Mouse (Mus musculus) lung, embryonic 15.5 days (tissue): Measurements from ENCODE around the gene Orai2. TPM values are rescaled to one million over a fixed set of nuclear protein-coding genes. Genes with fewer than 3 reads are reported as not detected.
A peak's percentile ranks its signal among the peaks of the same experiment; 100 is the strongest.
"Not testable (repeated sequence)": the region's sequence is repeated elsewhere in the genome, so short reads cannot be mapped to it uniquely, and the experiment has no call there.

Experiments
- ATAC-seq: fragments of 200-750 bp; cut with Nextera tagmentation; 2 replicates; pipeline ENCODE4 v1.8.0; 2017; ENCODE audit warnings: moderate number of reproducible peaks, borderline replicate concordance; ENCODE audit not compliant: low FRiP score, low TSS enrichment; ENCODE audit errors: extremely low read depth
- H3K27ac ChIP-seq: fragments of 300-500 bp; sonication (generic); 2 replicates; pipeline ENCODE4 v1.5.1; 2015; ENCODE audit warnings: moderate library complexity, mild to moderate bottlenecking, inconsistent platforms
- H3K27me3 ChIP-seq: fragments of 300-500 bp; sonication (generic); 2 replicates; pipeline ENCODE4 v1.6.1; 2015; ENCODE audit warnings: inconsistent platforms
- H3K36me3 ChIP-seq: fragments of 300-500 bp; sonication (generic); 2 replicates; pipeline ENCODE4 v1.6.1; 2015; ENCODE audit warnings: inconsistent platforms
- H3K4me1 ChIP-seq: fragments of 300-500 bp; sonication (generic); 2 replicates; pipeline ENCODE4 v1.6.1; 2015; ENCODE audit warnings: inconsistent platforms
- H3K4me2 ChIP-seq: fragments of 300-500 bp; sonication (generic); 2 replicates; pipeline ENCODE4 v1.6.1; 2015; ENCODE audit warnings: inconsistent platforms, mild to moderate bottlenecking, moderate library complexity
- H3K4me3 ChIP-seq: fragments of 300-500 bp; sonication (generic); 2 replicates; pipeline ENCODE4 v1.5.1; 2015; ENCODE audit warnings: mild to moderate bottlenecking, inconsistent platforms
- H3K9ac ChIP-seq: fragments of 300-500 bp; sonication (generic); 2 replicates; pipeline ENCODE4 v1.6.1; 2015; ENCODE audit warnings: inconsistent platforms
- H3K9me3 ChIP-seq: fragments of 300-500 bp; sonication (generic); 2 replicates; pipeline ENCODE4 v1.6.1; 2016; ENCODE audit warnings: inconsistent platforms
- WGBS: fragments of 180-500 bp; shearing (Covaris S2); methylation state at CpG from one replicate; pipeline ENCODE4 v1.1.7; 2015; 5-methylcytosine and 5-hydroxymethylcytosine counted together
- polyA plus RNA-seq: library from polyadenylated mRNA; unstranded; fragments of >200 nt; fragmentation: Nextera tagmentation; extraction: Ambion mirVana; gene quantifications from 2 replicates; pipeline ENCODE4 v1.2.1, GENCODE M21; 2015

The Orai2 gene
- 7.7 and 8.3 TPM in 2 replicates for polyA plus RNA-seq

DNA sequence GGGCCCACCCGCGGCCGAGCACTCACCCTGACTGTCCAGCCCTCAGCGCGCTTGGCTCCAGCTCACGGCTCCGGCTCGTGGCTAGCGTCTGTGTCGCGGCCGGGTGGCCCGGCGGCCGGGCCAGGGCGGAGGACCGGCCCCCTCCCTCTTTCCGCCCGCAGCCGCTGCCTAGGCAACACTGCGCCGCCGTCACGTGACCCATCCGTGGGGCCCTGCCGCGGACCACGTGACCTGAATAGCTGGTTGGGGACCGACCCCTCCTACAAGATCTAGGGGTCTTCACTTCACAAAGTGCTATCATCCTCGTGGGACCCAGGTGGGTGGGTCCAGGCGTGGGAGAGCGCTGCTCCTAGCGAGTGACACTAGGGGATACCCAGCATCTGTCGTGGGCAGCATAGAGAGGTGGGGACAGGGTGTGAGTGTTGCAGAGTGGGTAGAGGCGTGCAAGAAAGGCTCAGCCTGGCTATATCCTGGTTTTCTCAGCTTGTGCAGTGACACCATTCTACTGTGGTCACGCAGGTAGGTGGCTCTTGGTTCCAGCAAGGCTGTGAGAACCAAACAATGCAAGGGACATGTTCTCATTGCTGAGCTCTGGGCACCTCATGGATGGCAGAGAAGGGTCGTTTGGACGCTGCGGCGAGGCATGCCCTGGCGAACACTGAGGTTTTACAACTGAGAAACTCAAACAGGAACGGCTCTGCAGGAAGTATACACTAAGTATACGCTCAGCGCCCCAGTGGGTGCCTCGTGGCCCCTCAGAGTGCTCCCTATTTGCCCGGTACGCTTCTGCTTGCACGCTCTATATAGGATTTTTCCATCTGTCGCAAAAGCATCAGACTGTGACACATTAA lies at the start of gene Orai2:
Gene Orai2, minus strand, starts transcription at position 202 of the 851 bp plus-strand sequence.
- peak; percentile 84 for ATAC-seq
- WGBS, result 3% methylated on average over 49 of the region's 49 CpGs
- Histone ChIP-seq H3K4me3 (peak within 1 kb of the TSS; percentile 60), H3K36me3 (peaks cover 4% of the 10 kb centered on the region; the same call in 1 of the 2 replicates), H3K4me1 (peaks cover 36% of the 10 kb centered on the region), H3K27ac (peak within 1 kb of the TSS; percentile 56), H3K9ac (peak within 1 kb of the TSS; percentile 62), H3K27me3 (no peaks in the 10 kb centered on the region), H3K9me3 (no peaks in the 10 kb centered on the region), H3K4me2 (peak within 1 kb of the TSS; percentile 97)

DNA sequence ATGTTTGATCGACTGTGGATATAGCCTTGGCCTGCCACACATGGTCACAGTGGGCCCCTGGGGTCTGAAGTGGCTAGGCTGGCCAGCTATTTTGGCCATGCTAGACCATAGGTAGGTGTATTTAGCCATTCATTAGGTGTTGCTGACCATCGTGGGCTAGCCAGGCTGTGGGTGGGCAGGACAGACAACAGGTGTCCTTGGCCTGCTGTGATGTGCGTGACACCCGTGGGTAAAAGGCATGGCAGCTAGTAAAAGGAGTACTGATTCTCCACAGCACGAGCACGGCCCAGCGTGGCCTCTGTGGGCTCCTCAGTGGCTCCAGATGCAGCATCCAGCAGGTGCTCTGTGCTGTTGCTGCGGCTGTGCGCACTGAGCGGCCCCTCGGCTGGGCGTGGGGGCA lies 48.1 kb upstream of the Orai2 start:
- no peak overlapping the region for H3K9ac ChIP-seq
- H3K4me1 ChIP-seq, result no peaks in the 10 kb centered on the region
- no peaks in the 10 kb centered on the region for H3K36me3 ChIP-seq
- H3K4me3 ChIP-seq, result no peak overlapping the region
- ATAC-seq, result peak; percentile 8; the same call in 1 of the 2 replicates
- H3K27ac ChIP-seq, result no peak overlapping the region
- no peaks in the 10 kb centered on the region for H3K9me3 ChIP-seq
- no peaks in the 10 kb centered on the region for H3K27me3 ChIP-seq
- no peak overlapping the region for H3K4me2 ChIP-seq
- WGBS, result 84% methylated on average over 12 of the region's 12 CpGs

DNA sequence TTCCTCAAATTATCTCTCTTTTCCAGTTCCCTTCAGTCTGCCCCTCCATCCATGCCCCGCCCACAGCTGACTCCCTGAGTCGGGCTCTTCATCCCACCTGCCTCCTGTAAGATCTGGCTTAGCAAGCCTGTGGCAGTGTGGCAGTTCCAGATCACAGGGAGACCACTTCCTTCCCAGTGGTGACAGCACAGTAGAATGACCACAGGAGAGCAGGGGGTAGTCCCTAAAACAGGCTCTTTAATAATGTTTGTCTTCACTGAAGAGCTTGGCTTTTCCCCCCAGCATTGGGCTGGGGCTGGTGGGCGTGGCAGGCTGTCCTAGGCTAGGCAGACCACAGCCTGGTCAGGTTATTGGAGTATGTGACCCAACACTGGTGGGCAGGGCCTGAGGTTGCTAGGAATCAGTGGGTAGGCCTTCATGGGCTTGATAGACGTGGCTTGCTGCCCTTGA lies 47.4 kb upstream of the Orai2 start:
- Histone ChIP-seq H3K4me3 (no peak overlapping the region), H3K4me2 (no peak overlapping the region), H3K27ac (no peak overlapping the region), H3K27me3 (no peaks in the 10 kb centered on the region), H3K9me3 (no peaks in the 10 kb centered on the region), H3K4me1 (no peaks in the 10 kb centered on the region), H3K36me3 (no peaks in the 10 kb centered on the region), H3K9ac (no peak overlapping the region)
- WGBS, result 66% methylated on average over 4 of the region's 4 CpGs
- no peak; the same call in 1 of the 2 replicates for ATAC-seq

DNA sequence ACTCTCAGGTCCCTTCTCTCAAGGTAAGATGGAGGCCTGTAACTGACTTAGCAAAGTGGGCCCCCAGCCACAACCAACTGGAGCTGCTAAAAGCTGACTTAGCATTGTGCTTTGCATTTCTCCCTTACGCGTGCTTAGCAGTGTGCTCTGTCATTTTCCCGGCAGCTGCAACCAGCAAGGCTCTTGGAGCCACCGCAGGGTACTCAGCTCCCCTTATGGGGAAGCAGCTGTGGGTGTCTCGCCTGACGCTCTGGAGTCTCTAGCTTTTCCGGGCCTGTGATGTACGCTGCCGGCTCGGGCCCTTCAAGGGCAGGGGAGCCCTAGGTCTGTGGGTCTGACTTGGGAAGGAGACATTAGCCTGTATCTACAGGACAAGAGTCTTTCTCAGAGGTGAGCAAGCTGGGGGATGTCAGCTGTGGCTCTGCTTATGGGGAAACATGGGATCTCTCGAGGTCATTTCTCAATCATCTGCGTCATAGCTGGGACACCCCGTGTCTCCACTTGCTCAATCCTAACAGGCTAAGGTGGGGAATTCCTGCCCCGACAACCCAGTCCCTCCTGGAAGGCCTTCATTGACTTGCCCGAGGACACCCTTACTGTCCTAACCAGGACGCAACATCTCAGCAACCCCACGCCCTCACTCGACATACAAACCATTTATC lies 46.6 kb upstream of the Orai2 start:
- no peak overlapping the region for H3K27ac ChIP-seq
- H3K4me3 ChIP-seq, result no peak overlapping the region

DNA sequence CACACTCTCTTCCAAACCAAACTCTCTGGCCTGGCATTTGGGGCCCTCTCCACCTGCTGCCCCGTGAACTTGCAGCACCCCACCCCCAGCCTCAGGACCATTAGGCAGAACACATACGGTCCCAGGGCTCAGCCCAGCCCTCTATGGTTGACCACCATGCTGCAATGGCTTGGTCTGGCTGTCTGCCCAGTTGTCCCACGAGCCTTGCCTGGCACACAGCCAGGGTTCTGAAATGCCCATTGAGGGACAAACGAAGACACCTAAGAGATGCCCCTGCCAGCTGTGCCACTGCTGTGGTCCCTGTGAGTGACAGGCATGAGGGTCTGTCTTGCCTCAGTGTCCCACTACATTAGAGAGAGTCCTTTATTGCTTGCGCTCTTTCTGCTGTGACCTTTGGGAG lies 45.4 kb upstream of the Orai2 start:
- no peak overlapping the region for H3K4me3 ChIP-seq
- H3K4me2 ChIP-seq, result no peak overlapping the region
- no peaks in the 10 kb centered on the region for H3K36me3 ChIP-seq
- no peak overlapping the region for H3K9ac ChIP-seq
- H3K4me1 ChIP-seq, result no peaks in the 10 kb centered on the region
- no peaks in the 10 kb centered on the region for H3K27me3 ChIP-seq
- no peaks in the 10 kb centered on the region for H3K9me3 ChIP-seq
- no peak for ATAC-seq
- no peak overlapping the region for H3K27ac ChIP-seq
- WGBS, result 54% methylated on average over 5 of the region's 5 CpGs

More for the DNA sequence above, 46.6 kb upstream of the Orai2 start:
- H3K27me3 ChIP-seq, result no peaks in the 10 kb centered on the region
- no peak for ATAC-seq
- no peaks in the 10 kb centered on the region for H3K9me3 ChIP-seq
- no peak overlapping the region for H3K9ac ChIP-seq
- no peak overlapping the region for H3K4me2 ChIP-seq
- 64% methylated on average over 18 of the region's 18 CpGs for WGBS
- H3K36me3 ChIP-seq, result no peaks in the 10 kb centered on the region
- no peaks in the 10 kb centered on the region for H3K4me1 ChIP-seq

DNA sequence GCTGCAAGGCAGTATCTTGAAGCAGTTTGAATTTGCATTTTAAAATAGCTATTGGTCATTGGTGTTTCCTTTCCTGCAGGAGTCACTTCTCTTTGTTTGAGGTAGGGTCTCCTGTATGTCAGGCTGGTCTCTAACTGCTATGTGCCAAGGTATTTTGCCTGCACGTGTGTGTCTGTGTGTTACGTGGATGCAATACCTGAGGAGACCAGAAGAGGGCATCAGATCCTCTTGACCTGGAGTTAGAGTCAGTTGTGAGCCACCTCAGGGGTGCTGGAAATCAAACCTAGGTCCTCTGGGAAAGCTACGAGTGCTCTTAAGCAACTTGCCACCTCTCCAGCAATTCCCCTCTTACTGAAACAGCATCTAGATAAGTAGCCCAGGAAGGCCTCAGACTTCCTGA lies 44.7 kb upstream of the Orai2 start:
- Histone ChIP-seq H3K27ac (no peak overlapping the region), H3K9me3 (no peaks in the 10 kb centered on the region), H3K9ac (no peak overlapping the region), H3K4me1 (no peaks in the 10 kb centered on the region), H3K4me2 (no peak overlapping the region), H3K4me3 (no peak overlapping the region), H3K36me3 (no peaks in the 10 kb centered on the region), H3K27me3 (no peaks in the 10 kb centered on the region)
- WGBS, result 76% methylated on average over 3 of the region's 3 CpGs
- ATAC-seq, result no peak

DNA sequence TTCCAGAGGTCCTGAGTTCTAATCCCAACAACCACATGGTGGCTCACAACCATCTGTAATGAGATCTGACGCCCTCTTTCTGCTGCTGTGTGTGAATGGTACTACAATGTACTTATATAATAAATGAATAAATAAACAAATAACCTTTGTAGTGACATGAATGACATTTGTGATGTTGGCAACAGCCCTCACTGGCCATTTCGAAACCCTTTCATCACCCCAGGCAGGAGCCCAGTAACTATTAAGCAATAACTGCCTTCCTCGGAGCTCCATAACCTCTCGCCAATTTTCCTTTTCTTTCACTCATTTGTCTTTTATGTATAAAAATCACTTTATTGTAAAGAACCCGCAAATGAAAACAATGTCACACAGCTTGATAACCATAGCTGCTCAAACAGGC lies 43.2 kb upstream of the Orai2 start:
- H3K27me3 ChIP-seq, result no peaks in the 10 kb centered on the region
- H3K36me3 ChIP-seq, result no peaks in the 10 kb centered on the region
- no peaks in the 10 kb centered on the region for H3K9me3 ChIP-seq
- ATAC-seq, result no peak
- H3K4me2 ChIP-seq, result no peak overlapping the region
- no peak overlapping the region for H3K9ac ChIP-seq
- H3K4me1 ChIP-seq, result no peaks in the 10 kb centered on the region
- H3K4me3 ChIP-seq, result no peak overlapping the region
- 63% methylated on average over 5 of the region's 5 CpGs for WGBS
- H3K27ac ChIP-seq, result no peak overlapping the region

DNA sequence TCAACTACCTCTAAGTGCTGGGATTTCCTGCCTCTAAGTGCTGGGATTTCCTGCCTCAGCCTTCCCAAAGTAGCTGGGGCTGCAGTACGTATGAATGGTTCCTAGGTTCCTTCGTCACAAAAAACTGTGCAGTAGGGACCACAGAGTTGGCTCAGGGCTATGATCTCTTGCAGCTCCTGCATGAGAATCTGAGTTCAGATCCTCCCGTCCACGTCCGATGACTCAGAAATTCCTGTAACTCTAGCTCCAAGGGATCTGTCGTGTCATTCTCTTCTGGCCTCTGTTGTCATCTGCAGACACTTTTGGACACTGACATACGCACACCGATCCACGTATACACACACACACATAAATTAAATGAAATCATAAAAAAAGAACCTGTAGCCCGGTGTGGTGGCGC lies 42.2 kb upstream of the Orai2 start:
- ATAC-seq, result no peak
- Histone ChIP-seq H3K27me3 (no peaks in the 10 kb centered on the region), H3K4me1 (no peaks in the 10 kb centered on the region), H3K4me2 (no peak overlapping the region), H3K4me3 (no peak overlapping the region), H3K36me3 (no peaks in the 10 kb centered on the region), H3K27ac (no peak overlapping the region), H3K9ac (no peak overlapping the region), H3K9me3 (no peaks in the 10 kb centered on the region)
- WGBS, result 90% methylated on average over 11 of the region's 11 CpGs

DNA sequence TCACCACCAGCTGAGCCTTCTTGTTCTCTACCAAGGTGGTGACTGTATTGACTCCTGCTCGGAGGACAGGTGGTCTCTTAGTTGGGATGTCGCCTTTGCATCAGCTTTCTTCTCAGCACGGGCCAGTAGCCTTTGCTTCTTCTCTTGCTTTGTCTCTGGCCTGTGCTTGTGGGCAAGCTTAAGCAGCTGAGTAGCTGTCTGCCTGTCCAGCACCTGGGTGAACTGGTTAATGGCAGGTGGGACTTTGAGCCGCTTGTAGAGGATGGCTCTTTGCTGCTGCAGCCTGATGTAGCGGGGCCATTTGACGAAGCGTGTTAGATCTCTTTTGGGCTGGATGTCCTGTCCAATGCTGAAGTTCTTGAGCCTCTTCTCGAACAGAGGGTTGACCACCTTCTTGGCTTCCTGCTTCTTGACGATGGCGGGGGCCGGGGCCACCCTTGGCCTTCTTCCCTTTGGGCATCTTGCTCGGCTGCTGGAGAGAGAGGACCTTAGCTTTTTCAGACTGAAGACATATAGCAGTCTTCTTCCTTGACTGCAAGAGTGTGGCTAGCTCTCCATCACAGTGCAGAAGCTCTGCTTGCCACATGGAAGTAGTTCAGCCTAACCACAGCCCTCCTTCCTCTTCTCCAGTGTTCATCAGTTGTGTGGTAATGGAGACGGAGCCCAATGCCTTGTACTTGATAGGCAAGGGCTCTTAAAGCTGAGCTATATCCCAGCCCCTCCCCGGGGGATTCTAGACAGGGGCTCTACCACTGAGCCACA lies 41.0 kb upstream of the Orai2 start:
- H3K36me3 ChIP-seq, H3K27me3 ChIP-seq, H3K4me2 ChIP-seq, H3K4me1 ChIP-seq, H3K9ac ChIP-seq, H3K9me3 ChIP-seq, H3K4me3 ChIP-seq, H3K27ac ChIP-seq, ATAC-seq: not testable (repeated sequence)
- 90% methylated on average over 14 of the region's 14 CpGs for WGBS

DNA sequence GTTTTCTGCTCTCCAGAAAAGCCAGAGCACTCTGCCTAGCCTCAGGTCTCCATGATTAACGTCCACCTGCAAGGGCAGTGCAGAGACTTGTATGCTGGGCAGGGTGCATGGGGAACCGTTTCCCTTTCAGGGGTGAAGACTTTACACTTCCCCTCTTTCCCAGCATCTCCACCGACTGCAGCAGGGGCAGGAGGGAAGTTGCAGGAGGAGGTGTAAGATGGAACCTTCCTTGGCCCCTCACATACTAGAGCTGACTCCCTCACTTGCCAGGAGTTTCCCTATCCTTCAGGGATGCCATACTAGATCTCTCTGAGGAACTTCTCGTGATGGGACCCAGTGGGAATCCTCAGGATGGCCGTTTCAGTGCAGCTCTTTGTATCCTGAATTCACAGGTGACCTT lies 40.0 kb upstream of the Orai2 start:
- no peaks in the 10 kb centered on the region for H3K4me1 ChIP-seq
- H3K9me3 ChIP-seq, result no peaks in the 10 kb centered on the region
- WGBS, result 58% methylated on average over 5 of the region's 5 CpGs
- no peak for ATAC-seq
- H3K4me3 ChIP-seq, result no peak overlapping the region
- no peak overlapping the region for H3K27ac ChIP-seq
- H3K27me3 ChIP-seq, result no peaks in the 10 kb centered on the region
- no peak overlapping the region for H3K9ac ChIP-seq
- H3K36me3 ChIP-seq, result no peaks in the 10 kb centered on the region
- no peak overlapping the region for H3K4me2 ChIP-seq

DNA sequence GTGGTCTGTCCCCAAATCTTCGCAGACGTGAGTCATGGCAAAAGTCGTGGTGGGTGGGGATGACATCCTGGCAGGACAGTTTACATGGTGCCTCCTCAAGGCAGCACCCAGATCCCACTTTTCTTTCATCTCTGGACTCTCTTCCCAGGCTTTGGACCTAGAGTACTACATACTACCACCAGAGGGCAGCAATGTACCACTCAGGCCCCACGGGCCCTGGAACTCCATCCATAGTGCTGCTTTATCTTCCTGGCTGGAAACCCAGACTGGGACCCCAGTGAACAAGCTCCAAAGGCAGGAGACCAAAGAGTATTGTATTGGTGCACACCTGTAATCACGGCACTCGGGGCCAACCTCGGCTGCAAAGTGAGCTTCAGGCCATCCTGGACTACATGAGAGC lies 31.3 kb upstream of the Orai2 start:
- Histone ChIP-seq H3K36me3 (peaks cover 3% of the 10 kb centered on the region), H3K27ac (no peak overlapping the region), H3K9ac (no peak overlapping the region), H3K4me2 (no peak overlapping the region), H3K4me1 (peaks cover 13% of the 10 kb centered on the region), H3K4me3 (no peak overlapping the region), H3K9me3 (no peaks in the 10 kb centered on the region), H3K27me3 (no peaks in the 10 kb centered on the region)
- WGBS, result 35% methylated on average over 7 of the region's 7 CpGs
- peak; percentile 27; the same call in 1 of the 2 replicates for ATAC-seq
